Mouse (Mus musculus): ENCODE results near the gene Isl2.

Gene Isl2

DNA sequence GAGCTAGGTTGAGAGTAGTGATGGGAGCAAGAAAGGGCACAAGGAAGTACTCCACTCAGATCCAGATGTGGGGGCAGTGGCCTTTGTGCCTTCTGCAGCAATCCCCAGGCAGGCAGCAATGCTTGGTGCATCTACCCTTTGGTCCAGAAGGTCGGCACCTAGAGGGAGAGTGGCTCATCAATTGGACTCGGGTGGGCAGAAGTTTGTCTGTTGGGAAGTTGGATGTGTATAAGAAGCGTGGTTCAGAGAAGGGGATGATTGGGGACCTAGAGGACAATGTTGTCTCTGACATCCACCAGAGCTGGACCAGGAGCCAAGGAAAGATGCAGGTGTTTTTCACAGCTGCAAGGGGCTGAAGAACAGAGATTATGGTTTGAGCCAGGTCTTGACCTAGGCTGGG lies 10.4 kb downstream of the Isl2 start:
- no peak for DNase-seq

DNA sequence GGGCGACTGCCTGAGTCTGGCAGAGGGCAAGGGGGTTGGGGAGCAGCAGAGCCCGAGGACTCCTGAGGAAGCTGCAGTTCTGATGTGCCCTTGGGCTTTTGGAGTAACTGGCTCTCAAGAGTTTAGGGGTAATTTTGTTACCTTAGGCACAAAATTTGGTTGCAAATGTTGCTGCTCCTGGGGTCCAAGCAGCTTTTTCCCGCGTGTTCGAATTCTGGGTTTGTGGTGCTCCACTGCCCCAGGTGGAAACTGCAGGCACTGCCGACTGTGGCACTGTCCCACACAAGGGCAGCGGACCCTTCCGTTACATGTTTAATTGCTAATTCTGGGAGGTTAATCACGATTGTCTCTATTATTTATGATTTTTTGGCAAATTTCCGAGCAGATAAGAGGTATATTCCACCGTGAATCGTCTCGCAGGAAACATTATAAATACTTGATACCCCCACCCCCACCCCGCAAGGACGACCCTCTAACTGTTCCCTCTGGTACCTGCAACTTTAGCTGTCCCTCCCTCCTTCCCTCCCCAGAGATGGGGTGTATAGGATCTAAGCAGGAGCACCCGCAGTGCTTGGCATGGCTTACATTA lies 10.9 kb downstream of the Isl2 start:
- no peak for DNase-seq

DNA sequence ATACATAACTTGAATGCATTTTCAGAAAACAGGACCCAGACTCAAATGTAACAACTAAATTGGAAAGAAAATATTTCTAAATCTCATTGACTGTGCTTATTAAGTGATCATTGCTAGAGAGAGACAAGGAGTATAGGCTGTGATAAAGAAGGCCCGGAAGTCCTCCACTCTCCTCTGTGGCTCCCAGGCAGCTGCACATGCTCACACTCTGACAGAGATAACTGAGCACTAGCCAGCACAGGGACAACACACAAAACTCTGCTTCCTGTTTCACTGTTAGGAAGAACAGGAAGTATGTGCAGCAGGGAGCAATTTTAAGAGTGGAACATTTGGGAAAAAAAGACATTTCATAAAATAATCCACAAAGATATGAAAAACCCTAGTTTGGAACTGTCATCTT lies 16.5 kb downstream of the Isl2 start:
- peak; percentile 29 for DNase-seq

DNA sequence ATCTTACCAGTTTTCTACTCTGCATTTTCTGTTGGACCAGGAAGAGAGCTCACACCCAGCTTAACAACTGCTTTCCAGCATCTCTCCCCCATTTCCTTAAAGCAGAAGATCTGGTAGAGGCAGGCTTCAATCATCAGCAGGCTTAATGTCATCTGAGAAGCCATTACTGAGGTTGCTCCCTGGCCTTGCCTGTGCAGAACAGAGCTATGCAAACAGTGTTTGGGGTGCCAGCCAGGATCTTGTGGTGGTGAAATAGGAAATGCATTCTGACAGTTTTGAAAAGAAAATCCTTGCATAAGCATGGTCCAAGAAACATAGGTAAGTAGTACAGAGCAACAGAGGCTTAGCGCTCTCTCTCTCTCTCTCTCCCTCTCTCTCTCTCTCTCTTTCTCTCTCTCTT lies 22.5 kb downstream of the Isl2 start:
- no peak for DNase-seq

DNA sequence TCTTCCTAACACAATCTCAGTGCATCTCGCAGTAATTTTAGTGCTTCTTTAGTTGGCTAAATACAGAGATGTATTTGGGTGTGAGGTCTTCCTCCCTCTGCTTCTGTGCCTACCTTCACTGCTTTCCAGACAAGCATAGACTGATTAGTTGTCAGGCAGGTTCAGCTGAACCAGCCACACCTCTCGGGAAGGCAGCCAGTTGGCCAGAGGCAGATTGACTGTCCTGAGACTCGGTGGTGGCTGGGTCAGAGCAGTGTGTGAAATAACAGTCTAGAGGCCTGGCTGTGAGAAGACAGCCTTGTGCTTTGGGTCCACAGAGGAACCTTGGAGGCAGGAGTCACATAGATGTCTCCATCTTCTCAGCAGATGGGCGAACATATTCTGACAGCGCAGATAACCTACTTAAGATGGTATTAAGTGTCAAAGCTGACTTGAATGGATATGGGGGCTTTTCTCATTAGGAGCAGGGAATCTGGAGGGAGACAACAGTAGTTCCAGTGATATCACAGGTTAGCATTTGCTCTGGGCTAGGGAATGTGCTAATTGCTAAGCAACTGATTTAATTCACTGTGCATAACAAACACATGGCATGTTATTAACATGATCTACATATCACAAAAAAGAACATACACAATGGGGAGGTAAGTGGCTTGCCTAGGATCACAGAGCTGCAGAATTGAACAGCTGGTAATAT lies 30.1 kb downstream of the Isl2 start:
- no peak for DNase-seq

DNA sequence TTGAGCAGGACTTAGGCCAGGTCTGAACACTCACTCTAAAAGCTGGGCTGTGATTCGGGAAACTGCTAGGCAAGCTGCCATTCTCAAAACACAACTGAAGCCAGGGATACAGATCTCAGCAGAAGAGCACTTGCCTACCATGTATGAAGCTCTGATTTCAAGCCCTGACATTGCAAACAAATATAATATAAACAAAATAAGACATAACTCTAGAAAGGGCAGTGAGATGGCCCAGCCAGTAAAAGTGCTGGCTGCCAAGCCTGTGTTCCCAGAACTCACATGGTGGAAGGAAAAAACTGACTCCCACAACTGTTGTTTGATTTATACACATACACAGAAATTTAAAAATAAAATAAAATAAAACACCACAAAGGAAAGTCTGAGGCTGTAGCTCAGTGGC lies 32.6 kb downstream of the Isl2 start:
- DNase-seq: no peak

DNA sequence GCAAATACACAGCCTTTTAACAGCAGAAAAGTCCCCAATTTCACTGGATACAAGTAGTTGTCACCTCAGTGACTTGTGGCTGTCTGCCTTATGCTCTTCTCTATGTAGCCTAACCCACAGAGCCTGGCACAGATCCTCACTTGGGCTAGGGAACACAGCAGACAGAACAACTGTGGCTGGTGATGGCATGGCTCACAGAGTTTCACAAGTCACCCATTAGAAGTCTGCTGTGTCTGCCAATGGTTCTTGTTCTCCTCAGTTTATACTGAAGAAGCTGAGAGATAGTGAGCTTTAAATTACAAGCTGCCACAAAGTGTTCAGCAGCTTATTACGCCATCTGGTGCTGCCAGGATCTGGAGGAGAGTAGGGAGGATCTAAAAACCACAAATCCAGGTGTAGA lies 38.1 kb downstream of the Isl2 start:
- no peak for DNase-seq

DNA sequence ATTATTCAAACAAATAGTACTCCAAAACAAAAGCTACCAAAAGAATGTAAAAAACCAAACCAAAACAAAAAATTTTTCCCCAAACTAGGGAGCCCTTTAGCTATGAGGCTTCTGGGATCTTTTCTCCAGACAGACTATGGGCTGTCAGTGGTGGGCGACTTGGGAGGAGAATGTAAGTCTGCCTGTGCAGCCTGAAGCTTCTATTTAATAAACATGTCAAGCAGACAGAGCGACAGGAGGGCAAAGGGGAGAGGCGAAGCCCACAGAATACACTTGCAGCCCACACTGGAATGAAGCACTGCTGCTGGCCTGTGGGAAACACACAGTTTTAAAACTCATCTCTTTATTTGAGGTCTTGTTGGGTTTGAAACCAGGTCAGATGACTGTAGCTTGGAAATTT lies 42.9 kb downstream of the Isl2 start:
- DNase-seq: no peak

DNA sequence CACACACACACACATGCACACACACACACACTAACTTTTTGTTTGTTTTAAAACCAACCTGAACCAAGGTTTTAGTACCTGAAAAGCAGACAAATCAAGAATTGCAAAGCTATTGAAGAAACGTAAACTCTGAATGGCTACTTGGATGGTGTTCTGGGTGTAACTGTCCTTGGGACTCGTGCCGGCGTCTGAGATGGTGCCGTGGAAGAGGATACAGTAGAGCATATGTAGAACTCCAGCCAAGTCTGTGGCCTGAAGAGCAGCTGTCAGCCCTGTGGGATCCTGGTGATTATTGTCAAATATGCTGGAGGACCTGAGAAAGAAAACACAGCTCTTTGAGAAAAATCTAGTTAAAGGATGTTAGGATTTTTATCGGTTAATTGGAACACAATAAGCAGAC lies 47.7 kb downstream of the Isl2 start:
- DNase-seq: no peak

Measured in kidney, postnatal 14 days (tissue).